Mouse (Mus musculus) urinary bladder, postnatal 25 days (tissue): ENCODE measurements at regions not wholly inside any gene's neighbourhood (a gene's known extent, or its start where the extent isn't known, plus 50 kb on each side); places are given as distances from the start of the nearest gene placed in this dataset.

ENCODE experiments used
- DNase-seq: peaks from one replicate; pipeline ENCODE4 v3.0.0; 2022; ENCODE audit warnings: low spot score

DNA sequence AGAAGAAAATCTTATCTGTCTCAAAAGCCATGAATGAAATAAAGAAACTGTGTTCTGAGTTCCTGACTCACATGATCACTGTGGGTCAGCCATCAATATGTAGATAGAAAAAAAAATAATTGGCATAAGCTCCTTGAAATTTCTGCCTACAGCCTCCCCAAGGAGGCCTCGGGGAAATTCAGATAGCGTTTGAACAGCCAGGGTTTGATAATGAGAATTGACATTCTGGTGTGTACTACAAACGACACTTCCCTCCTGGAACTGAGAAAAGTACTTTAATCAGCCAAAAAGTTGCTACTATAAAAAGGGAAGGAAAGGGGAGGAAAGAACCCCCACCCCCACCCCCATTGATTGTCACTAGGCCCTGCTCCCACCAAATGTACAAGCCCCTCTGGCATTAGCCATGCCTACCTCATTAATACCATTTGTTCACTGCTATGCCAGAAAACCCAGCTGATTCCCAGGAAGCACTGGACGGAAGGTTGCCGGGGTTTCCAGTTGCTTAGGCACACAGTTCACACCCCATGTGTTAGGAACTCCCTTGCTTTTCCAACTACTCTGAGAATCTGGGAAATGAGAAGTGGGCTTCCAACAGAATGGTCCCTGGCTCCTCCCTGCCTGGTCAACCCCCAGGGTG lies 78.4 kb upstream of the Klf7 start:
- no peak for DNase-seq

DNA sequence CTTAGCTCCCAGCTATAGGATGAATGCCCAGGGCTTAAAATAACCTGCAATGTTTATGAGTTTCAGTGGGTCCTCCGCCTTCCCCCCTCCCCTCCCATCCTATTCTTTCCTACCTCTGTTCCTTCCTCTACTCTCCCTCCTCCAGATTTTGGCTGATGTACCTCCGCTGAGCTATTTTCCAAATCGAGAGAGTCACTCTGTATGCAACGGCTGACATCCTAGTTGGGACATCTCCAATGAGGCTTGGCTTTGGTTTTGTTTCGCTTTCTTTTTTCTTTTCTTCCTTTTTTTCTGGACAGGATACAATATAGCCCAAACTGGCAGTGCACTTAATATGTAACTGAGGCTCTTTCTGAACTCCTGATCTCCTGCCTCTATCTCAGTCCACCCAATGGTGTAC lies 76.7 kb upstream of the Klf7 start:
- no peak for DNase-seq

DNA sequence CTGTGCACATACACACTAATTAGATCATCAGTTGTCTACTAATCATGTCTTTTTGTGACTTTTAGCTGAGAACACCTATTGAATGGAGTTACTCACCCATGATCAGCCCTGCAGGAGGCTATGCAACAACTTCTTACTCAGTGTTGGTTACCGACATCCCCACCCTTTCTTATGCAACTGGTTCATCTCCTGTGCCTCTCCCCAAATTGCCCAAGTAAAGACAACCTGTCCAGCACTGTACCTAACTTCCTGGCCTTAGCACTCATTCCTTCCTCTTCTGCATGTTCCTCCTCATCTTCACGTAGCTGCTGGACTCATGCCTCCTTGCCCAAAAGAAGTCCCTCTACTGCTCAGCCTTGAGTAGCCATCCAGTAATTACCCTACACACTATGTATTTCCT lies 76.2 kb upstream of the Klf7 start:
- DNase-seq: no peak

DNA sequence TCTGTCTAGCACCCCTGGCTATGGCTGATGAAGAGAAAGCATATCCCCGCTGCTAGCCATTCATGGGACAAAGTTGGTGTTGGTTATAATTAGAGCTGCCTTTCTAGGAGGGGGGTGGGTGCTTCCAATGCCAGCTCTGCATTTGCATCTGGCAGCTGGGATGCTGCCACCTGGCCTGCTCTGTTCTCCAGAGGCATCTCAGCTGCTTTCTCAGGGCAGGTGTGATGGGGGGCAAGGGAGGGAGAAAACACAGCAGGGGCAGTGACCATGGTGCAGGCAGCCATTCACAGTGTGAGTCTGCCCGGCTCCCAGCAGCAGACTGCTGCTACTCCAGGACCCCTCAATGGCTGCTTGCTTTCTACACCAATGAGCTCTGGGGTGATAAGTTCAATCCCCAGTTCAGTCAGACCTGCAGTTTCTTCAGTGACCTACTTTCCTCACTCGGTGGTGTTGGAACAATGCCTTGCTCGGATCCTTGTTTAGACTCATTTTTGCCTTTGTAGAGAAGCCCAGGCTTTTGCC lies 73.9 kb upstream of the Klf7 start:
- no peak for DNase-seq

DNA sequence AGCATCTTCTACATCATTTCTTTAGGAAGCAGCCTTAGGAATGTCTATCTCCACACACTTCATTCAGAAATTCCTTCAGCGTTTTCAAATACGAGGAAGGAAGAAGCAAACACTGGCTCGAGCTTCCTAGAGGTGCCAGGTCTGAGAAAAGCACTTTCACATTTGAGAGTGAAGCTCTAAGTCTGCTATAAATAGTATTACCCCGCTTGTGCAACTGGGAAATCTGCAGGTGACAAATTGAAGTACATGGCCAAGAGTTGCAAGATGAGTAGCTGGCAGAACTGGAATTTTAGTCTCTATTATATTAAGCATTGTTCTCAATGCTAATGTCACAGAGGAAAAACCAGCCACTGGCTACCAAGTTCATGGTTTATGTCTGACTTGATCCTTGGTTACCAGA lies 73.2 kb upstream of the Klf7 start:
- no peak for DNase-seq

DNA sequence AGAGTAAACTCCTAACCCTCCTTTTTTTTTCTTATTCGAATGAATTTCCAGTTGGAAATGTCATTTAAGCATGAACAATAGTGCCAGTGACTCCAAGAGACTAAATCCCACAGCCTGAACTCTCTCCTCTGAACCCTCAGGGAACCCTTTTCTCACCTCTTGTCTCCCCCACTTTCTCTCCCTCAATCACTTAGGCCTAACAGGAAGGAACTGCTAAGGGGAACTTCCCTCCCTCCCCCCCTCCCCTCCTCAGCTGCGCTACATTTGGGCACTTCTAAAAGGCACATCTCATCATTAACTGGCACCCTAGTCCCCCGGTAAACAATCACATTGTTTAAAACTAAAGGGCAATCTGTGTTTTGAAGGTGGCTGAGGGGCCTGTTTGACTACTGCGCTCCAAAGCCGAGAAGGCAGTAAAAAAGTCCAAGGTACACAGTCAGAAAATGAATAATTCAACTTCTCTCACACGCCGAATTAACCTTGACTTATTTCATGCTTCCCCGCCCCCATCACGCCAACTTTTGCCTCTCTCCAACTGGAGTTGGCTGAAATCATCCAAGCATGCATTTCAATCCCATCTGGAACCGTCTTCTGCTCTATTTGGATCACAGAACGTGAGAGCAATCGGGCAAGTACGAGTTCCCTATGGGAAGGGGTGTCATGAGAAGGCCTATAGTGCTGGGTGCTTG lies 71.2 kb upstream of the Klf7 start:
- DNase-seq: no peak

DNA sequence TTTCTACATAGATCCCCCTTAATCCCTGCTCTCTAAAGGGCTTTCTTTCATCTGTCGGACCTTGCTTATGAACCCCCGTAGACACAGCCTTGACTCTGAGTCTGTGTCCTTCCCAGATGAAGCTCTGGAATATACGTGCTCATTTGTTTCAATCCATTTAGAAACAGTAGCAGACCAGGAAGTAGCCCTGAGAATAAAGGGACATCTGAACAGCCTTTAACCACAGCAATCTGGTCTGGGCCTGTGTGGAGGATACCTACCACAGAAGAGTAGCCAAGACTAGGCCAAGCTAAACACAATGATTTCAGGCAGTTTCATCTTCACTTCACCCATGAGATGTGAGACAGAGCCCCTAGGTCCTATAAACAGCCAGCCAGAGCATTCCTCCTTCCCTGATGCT lies 70.7 kb upstream of the Klf7 start:
- DNase-seq: no peak

DNA sequence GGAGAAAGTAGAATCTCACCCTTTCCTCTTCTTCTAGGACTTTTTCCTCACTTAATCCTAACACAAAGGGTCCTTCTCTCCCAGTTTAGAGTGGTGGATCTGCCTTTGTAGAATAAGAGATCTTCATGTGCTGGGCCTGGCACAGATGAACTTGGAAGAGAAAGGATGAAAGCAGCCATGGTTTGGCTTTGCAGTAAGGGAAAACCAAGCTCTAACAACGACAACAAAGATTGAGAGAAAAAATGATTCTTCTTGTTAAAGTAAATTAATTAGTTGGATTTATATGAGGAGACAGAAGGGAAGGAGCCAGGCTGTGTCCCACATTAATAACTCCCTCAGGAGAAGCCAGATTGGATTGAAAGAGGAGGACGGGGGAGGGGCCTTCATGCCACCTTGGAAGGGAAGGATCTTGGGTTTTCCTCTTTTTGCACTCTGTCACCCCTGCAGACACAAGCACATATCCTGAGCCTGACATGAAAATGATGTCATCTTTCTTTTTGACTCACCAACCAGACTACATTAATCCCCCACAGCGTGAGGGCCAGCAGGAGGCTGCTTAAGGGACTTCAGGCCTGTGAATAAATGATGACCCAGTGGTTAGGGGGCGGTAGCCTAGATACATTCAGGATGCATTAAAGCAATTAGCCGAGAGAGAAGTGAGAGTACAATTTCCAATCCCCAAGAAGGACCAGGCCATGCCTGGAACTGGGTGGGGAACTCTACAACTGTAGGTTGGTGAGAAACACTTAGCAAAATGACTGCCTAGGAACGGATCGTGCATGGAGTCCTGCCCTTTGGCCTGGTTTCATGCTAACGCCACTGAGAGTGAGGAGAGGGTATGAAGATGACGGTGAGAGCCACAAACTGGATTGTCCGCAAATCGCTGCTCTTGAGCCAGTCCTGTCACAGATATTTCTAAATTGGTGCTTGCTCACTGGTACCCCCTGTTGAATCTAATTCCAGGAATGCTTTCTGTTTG lies 69.4 kb upstream of the Klf7 start:
- no peak for DNase-seq

DNA sequence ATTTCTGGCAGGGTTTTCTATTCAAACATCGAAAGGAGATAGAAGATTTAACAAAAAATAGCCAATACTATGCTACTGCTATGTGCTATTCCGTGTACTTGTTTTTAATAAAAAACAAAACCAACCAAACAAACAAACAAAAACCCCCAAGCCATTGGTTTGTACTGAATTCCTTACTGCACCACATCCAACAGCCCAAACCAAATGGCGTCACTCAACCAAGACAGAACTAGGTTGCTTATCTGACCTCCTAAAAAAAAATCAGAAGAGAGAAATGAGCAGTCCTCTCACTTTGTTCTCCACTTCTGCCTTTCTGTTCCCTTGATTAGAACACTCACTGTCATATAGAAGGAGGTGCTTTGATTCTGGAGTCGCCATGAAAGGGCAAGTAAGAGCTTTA lies 68.6 kb upstream of the Klf7 start:
- DNase-seq: no peak

DNA sequence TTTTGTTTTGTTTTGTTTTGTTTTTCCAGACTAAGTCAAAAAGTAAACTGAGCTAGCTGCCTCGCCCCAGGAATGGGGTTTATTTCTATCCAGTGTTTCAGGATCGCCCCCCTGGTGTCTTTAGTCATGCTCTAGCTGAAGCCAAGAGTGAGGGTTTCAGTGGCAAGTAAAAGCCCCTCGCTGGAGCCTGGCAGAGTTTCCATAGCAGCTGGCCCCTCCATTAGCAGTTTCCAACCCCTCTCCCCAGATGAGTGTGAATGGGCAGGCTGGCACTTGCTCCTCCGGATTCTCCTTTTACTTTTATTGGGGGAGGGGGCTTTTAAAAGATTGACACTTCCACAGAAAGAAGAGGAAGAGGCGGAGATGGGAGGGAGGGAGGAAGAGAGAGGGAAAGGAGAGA lies 68.0 kb upstream of the Klf7 start:
- DNase-seq: no peak

DNA sequence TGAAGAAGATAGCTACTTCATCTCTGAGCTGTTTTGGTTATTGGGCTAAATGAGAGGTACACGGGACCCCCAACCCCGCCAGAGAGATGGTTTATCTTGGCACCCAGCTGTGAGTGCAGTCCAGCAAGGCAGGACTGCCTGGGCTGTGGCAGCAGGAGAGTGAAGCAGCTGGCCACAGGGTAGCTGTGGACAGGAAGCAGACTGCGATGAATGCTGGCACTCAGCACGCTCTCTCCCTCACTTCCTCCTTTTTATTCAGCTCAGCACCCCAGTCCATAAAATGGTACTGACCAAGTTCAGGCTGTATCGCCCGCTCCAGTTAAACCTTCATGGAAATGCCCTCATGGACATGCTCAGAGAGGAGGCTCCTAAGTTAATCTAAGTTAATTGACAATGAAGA lies 67.4 kb upstream of the Klf7 start:
- DNase-seq: no peak

DNA sequence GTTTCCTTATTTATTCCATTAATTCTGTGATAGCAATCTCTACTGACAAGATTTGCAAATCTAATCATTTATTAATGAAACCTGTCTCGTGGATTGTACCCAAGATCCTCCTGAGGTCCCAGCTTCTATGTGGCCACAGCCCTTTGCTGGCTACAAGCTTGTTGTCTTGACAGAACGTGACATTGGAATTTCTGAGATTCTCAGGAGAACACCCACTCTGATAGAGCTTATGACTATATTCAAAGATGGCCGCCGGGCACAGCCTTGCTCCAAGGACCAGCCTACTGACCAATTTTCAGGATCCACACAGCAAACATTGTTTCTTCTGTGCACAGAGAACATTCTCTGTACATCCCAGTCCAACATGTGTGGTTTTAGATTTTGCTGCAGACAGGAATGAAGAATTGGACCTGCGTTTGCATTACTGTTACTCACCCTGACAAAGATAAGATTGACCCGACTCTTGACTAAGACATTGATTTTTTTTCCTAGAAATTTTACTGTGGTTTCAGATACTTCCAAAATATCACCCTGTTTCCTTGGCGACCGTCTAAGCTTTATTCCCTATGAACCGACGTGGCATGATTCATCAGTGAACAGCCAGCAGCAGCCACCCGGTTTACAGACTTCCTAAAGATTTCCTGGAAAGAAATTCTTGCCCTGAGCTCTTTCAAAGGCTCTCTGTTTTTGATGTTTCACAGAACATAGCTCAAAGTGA lies 65.9 kb upstream of the Klf7 start:
- DNase-seq: no peak

DNA sequence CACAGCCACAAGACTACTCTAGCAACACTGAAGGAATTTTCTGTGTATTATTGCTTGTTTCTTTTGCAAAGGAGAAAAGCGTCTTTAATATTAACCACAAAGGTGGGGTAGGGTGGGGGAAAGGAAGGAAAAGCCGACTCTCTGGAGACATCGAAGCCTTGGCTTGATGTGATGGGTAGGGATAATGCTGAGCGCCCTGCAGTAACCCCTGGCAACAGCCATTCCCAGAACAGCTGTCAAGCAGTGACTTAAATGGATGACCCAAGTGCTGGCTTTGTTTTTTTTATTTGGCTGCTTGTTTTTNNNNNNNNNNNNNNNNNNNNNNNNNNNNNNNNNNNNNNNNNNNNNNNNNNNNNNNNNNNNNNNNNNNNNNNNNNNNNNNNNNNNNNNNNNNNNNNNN lies 51.6 kb upstream of the Klf7 start:
- no peak for DNase-seq

DNA sequence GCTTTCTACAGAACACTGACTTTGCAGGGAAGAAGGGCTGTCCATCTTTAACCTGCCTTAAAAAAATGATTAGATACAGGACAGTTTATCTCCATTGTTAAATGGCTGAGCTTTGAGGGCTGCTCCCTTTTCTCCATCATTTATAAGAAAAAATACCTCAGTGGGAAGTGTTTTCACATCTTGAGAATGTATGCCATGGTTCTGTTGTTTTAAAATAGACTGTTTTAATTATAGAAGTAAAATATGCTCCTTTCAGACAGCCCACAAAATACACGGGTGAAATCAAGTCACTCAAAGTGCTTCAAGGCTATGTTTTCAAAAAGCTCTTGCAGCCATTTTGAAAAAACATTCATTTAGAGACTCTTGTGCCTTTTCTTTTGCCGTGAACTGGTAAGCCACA lies 50.0 kb upstream of the Klf7 start:
- DNase-seq: no peak
